8 mouse cellular contexts compared by ENCODE assay signal in the genomic region with DNA sequence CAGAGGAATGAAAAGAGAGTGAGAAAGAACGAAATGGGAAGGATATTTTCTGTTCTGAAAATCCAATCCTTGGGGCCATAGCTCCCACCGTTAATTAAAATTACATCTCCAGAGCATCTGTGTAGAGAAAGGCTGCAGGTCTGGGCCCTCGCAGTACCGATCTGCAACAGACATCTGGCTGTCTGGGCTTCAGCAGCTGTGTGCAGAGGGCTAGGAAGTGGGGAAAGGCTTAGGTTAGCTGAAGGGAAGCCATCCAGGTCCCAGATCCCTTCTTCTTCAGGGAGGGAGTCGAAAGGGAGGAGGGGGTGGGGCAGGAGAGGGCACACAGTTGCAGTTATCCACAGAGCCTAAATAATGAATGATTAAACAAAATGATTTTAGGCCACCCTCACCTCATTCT. TPM values are rescaled to one million over a fixed set of nuclear protein-coding genes. Genes with fewer than 3 reads are reported as not detected.
A peak's percentile ranks its signal among the peaks of the same experiment; 100 is the strongest.
DNase-seq lines count a peak whose midpoint lies in the region; ATAC-seq and TF ChIP-seq lines count a peak whose summit lies in the region.

No protein-coding gene starts in this region.

- WGBS in kidney, embryonic 16.5 days, result 4% methylated on average over 5 of the region's 5 CpGs
- 7% methylated on average over 5 of the region's 5 CpGs for WGBS in hindbrain, embryonic 12.5 days
- 2% methylated on average over 5 of the region's 5 CpGs for WGBS in midbrain, embryonic 13.5 days

- H3K27ac ChIP-seq in kidney, embryonic 16.5 days (ENCODE audit: low read length), result no peak overlapping the region
- no peak overlapping the region for H3K27ac ChIP-seq in cortical plate, adult 2 months (ENCODE audit: insufficient read depth, low read length)
- H3K27ac ChIP-seq in hindbrain, embryonic 12.5 days, result peak overlapping the region; percentile 93
- peak overlapping the region; percentile 85 for H3K27ac ChIP-seq in midbrain, embryonic 13.5 days

- no peaks in the 10 kb centered on the region for H3K36me3 ChIP-seq in kidney, embryonic 16.5 days (ENCODE audit: insufficient read depth, low read length)
- H3K36me3 ChIP-seq in hindbrain, embryonic 12.5 days, result no peaks in the 10 kb centered on the region
- peaks cover 10% of the 10 kb centered on the region for H3K36me3 ChIP-seq in midbrain, embryonic 13.5 days

- no peaks in the 10 kb centered on the region for H3K27me3 ChIP-seq in kidney, embryonic 16.5 days (ENCODE audit: insufficient read depth, low read length)
- H3K27me3 ChIP-seq in hindbrain, embryonic 12.5 days, result no peaks in the 10 kb centered on the region
- H3K27me3 ChIP-seq in midbrain, embryonic 13.5 days, result no peaks in the 10 kb centered on the region

- peak overlapping the region; percentile 55 for H3K9ac ChIP-seq in kidney, embryonic 16.5 days (replicated peaks; ENCODE audit: low read length)
- H3K9ac ChIP-seq in hindbrain, embryonic 12.5 days, result peak overlapping the region; percentile 75
- H3K9ac ChIP-seq in midbrain, embryonic 13.5 days (replicated peaks), result peak overlapping the region; percentile 81

- TF ChIP-seq CTCF in cortical plate, adult 2 months (IDR thresholded peaks at IDR 0.05; ENCODE audit: extremely low read depth, insufficient read depth, low read length), result no peak

- no peak for DNase-seq in kidney, adult 9 months
- no peak for DNase-seq in gastrocnemius, postnatal 10 days
- DNase-seq in adrenal gland, postnatal 36 days, result no peak
- DNase-seq in embryo, embryonic 9.5 days (ENCODE audit: extremely low spot score), result no peak

- H3K4me1 ChIP-seq in kidney, embryonic 16.5 days (ENCODE audit: insufficient read depth, low read length), result peaks cover 7% of the 10 kb centered on the region; the same call in 1 of the 2 replicates
- H3K4me1 ChIP-seq in cortical plate, adult 2 months (ENCODE audit: control insufficient read depth, insufficient read depth, low read length), result peaks cover 2% of the 10 kb centered on the region; the same call in 1 of the 2 replicates
- H3K4me1 ChIP-seq in hindbrain, embryonic 12.5 days, result peaks cover 20% of the 10 kb centered on the region
- peaks cover 34% of the 10 kb centered on the region for H3K4me1 ChIP-seq in midbrain, embryonic 13.5 days (replicated peaks)

- H3K4me2 ChIP-seq in kidney, embryonic 16.5 days (replicated peaks; ENCODE audit: low read depth, low read length), result peak overlapping the region; percentile 89
- H3K4me2 ChIP-seq in hindbrain, embryonic 12.5 days (replicated peaks), result peak overlapping the region; percentile 89
- H3K4me2 ChIP-seq in midbrain, embryonic 13.5 days (replicated peaks), result peak overlapping the region; percentile 84

- H3K9me3 ChIP-seq in kidney, embryonic 16.5 days (ENCODE audit: low read length), result no peaks in the 10 kb centered on the region
- no peaks in the 10 kb centered on the region for H3K9me3 ChIP-seq in hindbrain, embryonic 12.5 days (replicated peaks)
- H3K9me3 ChIP-seq in midbrain, embryonic 13.5 days, result no peaks in the 10 kb centered on the region

- no peak for TF ChIP-seq POLR2A in cortical plate, adult 2 months (IDR thresholded peaks at IDR 0.05; ENCODE audit: extremely low read depth, insufficient read depth, low read length)

- peak overlapping the region; percentile 74 for H3K4me3 ChIP-seq in kidney, embryonic 16.5 days (ENCODE audit: low read length)
- peak overlapping the region; percentile 70 for H3K4me3 ChIP-seq in cortical plate, adult 2 months (ENCODE audit: insufficient read depth, low read length)
- peak overlapping the region; percentile 52 for H3K4me3 ChIP-seq in hindbrain, embryonic 12.5 days
- peak overlapping the region; percentile 54 for H3K4me3 ChIP-seq in midbrain, embryonic 13.5 days (replicated peaks)

- 0 out of 2 replicates have a peak, but pooled peaks have one; percentile 14 for ATAC-seq in kidney, embryonic 16.5 days (ENCODE audit: low FRiP score, low TSS enrichment)
- ATAC-seq in hindbrain, embryonic 12.5 days (ENCODE audit: low FRiP score), result peak; percentile 67
- ATAC-seq in midbrain, embryonic 13.5 days, result peak; percentile 76

RNA-seq across cellular contexts. Expression of gene Tmem169, which starts 0.4 kb away (rescaled TPM):
- polyA plus RNA-seq in kidney, embryonic 16.5 days (2015; fragmentation: Nextera tagmentation; extraction: Ambion mirVana), result 5.8 and 5.9 TPM in 2 replicates
- 15.9 and 18.2 TPM in 2 replicates for polyA plus RNA-seq in cortical plate, adult 2 months (2012; rRNA removed)
- polyA plus RNA-seq in hindbrain, embryonic 12.5 days (2016; fragmentation: Nextera tagmentation; extraction: Ambion mirVana), result 31.0 and 36.0 TPM in 2 replicates
- 36.1 and 39.7 TPM in 2 replicates for polyA plus RNA-seq in midbrain, embryonic 13.5 days (2015; fragmentation: Nextera tagmentation; extraction: Ambion mirVana)
- under 1 TPM; 0.26 to 0.32 TPM for total RNA-seq in gastrocnemius, postnatal 10 days (2021)
- under 1 TPM; 0.16 to 0.53 TPM for total RNA-seq in adrenal gland, postnatal 36 days (2021)

RNA-seq across cellular contexts. Expression of gene Pecr, which starts 0.4 kb away (rescaled TPM):
- 62.5 and 70.7 TPM in 2 replicates for polyA plus RNA-seq in kidney, embryonic 16.5 days (2015; fragmentation: Nextera tagmentation; extraction: Ambion mirVana)
- 7.2 and 7.4 TPM in 2 replicates for polyA plus RNA-seq in cortical plate, adult 2 months (2012; rRNA removed)
- 13.2 and 16.5 TPM in 2 replicates for polyA plus RNA-seq in hindbrain, embryonic 12.5 days (2016; fragmentation: Nextera tagmentation; extraction: Ambion mirVana)
- polyA plus RNA-seq in midbrain, embryonic 13.5 days (2015; fragmentation: Nextera tagmentation; extraction: Ambion mirVana), result 8.7 and 10.2 TPM in 2 replicates
- total RNA-seq in gastrocnemius, postnatal 10 days (2021), result 10 to 100 TPM; 18.8 to 20.1 TPM
- total RNA-seq in adrenal gland, postnatal 36 days (2021), result 10 to 100 TPM; 21.8 to 28.2 TPM

RNA-seq across cellular contexts. Expression of gene Xrcc5, which starts 22.7 kb away (rescaled TPM):
- 55.1 and 58.5 TPM in 2 replicates for polyA plus RNA-seq in kidney, embryonic 16.5 days (2015; fragmentation: Nextera tagmentation; extraction: Ambion mirVana)
- 12.4 and 13.0 TPM in 2 replicates for polyA plus RNA-seq in cortical plate, adult 2 months (2012; rRNA removed)
- polyA plus RNA-seq in hindbrain, embryonic 12.5 days (2016; fragmentation: Nextera tagmentation; extraction: Ambion mirVana), result 44.0 and 47.0 TPM in 2 replicates
- polyA plus RNA-seq in midbrain, embryonic 13.5 days (2015; fragmentation: Nextera tagmentation; extraction: Ambion mirVana), result 28.7 and 29.1 TPM in 2 replicates
- 10 to 100 TPM; 23.9 to 24.9 TPM for total RNA-seq in gastrocnemius, postnatal 10 days (2021)
- total RNA-seq in adrenal gland, postnatal 36 days (2021), result 10 to 100 TPM; 11.0 to 13.0 TPM

Comparison
In these comparisons a context has a peak if more than half of its experiments do, and no peak if none do; other contexts are left out.
1. ATAC-seq: peak in every context shown above with its lines; median percentile 76 in midbrain, embryonic 13.5 days; 67 in hindbrain, embryonic 12.5 days; 14 in kidney, embryonic 16.5 days.
2. H3K27ac ChIP-seq: peak in hindbrain, embryonic 12.5 days (single experiment) and midbrain, embryonic 13.5 days (single experiment); none in kidney, embryonic 16.5 days (single experiment) and cortical plate, adult 2 months (single experiment).
3. Peak in every context shown above with its lines, with median percentiles within 50 percentile points of each other: H3K4me2 ChIP-seq, H3K4me3 ChIP-seq and H3K9ac ChIP-seq.